In genomic region chr10:39541451-39541874, GRCm38 (mm10) we compare ENCODE assay signal across 8 mouse cellular contexts.
DNase-seq lines count a peak whose midpoint lies in the region; ATAC-seq and TF ChIP-seq lines count a peak whose summit lies in the region.

No protein-coding gene starts in this region.

- H3K4me3 ChIP-seq in gastrocnemius, adult 2 months: no peak overlapping the region
- H3K4me3 ChIP-seq in testis, adult 2 months (ENCODE audit: control insufficient read depth, low read depth, low read length): no peak overlapping the region
- no peak overlapping the region for H3K4me3 ChIP-seq in limb, embryonic 10.5 days
- H3K4me3 ChIP-seq in stomach, postnatal 0 days (ENCODE audit: low read depth, low read length): no peak overlapping the region

- intact Hi-C loops in gastrocnemius, adult 2 months (cut with DNase I): no loop called here
- intact Hi-C loops in gastrocnemius, postnatal 36 days (cut with DNase I): no loop called here

- no peaks in the 10 kb centered on the region for H3K36me3 ChIP-seq in testis, adult 2 months (ENCODE audit: control insufficient read depth, insufficient read depth, low read length)
- H3K36me3 ChIP-seq in limb, embryonic 10.5 days: 0 out of 2 replicates have a peak, but pooled peaks cover 3% of the 10 kb centered on the region
- no peaks in the 10 kb centered on the region for H3K36me3 ChIP-seq in stomach, postnatal 0 days (ENCODE audit: control insufficient read depth, insufficient read depth, low read length)

- no peak for TF ChIP-seq EP300 in stomach, postnatal 0 days (optimal IDR thresholded peaks at IDR 0.05)

- no peak overlapping the region for H3K4me2 ChIP-seq in stomach, postnatal 0 days (replicated peaks; ENCODE audit: low read depth)

- H3K9me3 ChIP-seq in limb, embryonic 10.5 days (replicated peaks): no peaks in the 10 kb centered on the region
- no peaks in the 10 kb centered on the region for H3K9me3 ChIP-seq in stomach, postnatal 0 days (ENCODE audit: control insufficient read depth, low read length)

- no peaks in the 10 kb centered on the region for H3K27me3 ChIP-seq in testis, adult 2 months (ENCODE audit: control insufficient read depth, insufficient read depth, low read length)
- no peaks in the 10 kb centered on the region for H3K27me3 ChIP-seq in limb, embryonic 10.5 days (ENCODE audit: low read depth, poor library complexity, severe bottlenecking)
- H3K27me3 ChIP-seq in stomach, postnatal 0 days (ENCODE audit: control insufficient read depth, insufficient read depth, low read length): no peaks in the 10 kb centered on the region

- no peaks in the 10 kb centered on the region for H3K4me1 ChIP-seq in testis, adult 2 months (ENCODE audit: control insufficient read depth, insufficient read depth, low read length)
- peaks cover 64% of the 10 kb centered on the region for H3K4me1 ChIP-seq in limb, embryonic 10.5 days
- peaks cover 17% of the 10 kb centered on the region for H3K4me1 ChIP-seq in stomach, postnatal 0 days (replicated peaks; ENCODE audit: control insufficient read depth, insufficient read depth)

- H3K27ac ChIP-seq in gastrocnemius, adult 2 months: peak overlapping the region; percentile 79
- peak overlapping the region; percentile 59 for H3K27ac ChIP-seq in testis, adult 2 months (ENCODE audit: control insufficient read depth, insufficient read depth, low read depth, low read length)
- H3K27ac ChIP-seq in limb, embryonic 10.5 days: peak overlapping the region; percentile 80
- peak overlapping the region; percentile 76 for H3K27ac ChIP-seq in stomach, postnatal 0 days (replicated peaks)

- 57% methylated on average over 6 of the region's 6 CpGs for WGBS in limb, embryonic 10.5 days
- 49% methylated on average over 6 of the region's 6 CpGs for WGBS in stomach, postnatal 0 days

- ATAC-seq in stomach, postnatal 0 days (ENCODE audit: low FRiP score, low TSS enrichment): no peak

- DNase-seq in gastrocnemius, adult 2 months: peak; percentile 18
- DNase-seq in gastrocnemius, postnatal 36 days: no peak
- no peak for DNase-seq in testis, postnatal 10 days (ENCODE audit: low spot score)
- no peak for DNase-seq in limb, embryonic 10.5 days (ENCODE audit: low spot score)
- DNase-seq in stomach, postnatal 0 days (ENCODE audit: low spot score): no peak
- no peak for DNase-seq in spleen, postnatal 14 days (ENCODE audit: low spot score in 2 of 2)
- DNase-seq in left cerebral cortex, adult 8-10 months (ENCODE audit: low spot score in 2 of 2): no peak

- TF ChIP-seq POLR2A in testis, adult 2 months (IDR thresholded peaks at IDR 0.05; ENCODE audit: control insufficient read depth, low read depth, low read length): no peak

- H3K9ac ChIP-seq in stomach, postnatal 0 days (ENCODE audit: low read length): no peak overlapping the region

- no peak for TF ChIP-seq CTCF in gastrocnemius, adult 2 months (IDR thresholded peaks at IDR 0.05)
- TF ChIP-seq CTCF in testis, adult 2 months (IDR thresholded peaks at IDR 0.05; ENCODE audit: control insufficient read depth, insufficient read depth, insufficient replicate concordance, low read depth, low read length): no peak
- TF ChIP-seq CTCF in stomach, postnatal 0 days (IDR thresholded peaks at IDR 0.05; ENCODE audit: low read depth): no peak
